Mouse (Mus musculus): ENCODE data around the gene Rnf2. TPM values are rescaled to one million over a fixed set of nuclear protein-coding genes. Genes with fewer than 3 reads are reported as not detected.

Gene Rnf2
- 35.0 and 38.2 TPM in 2 replicates for polyA plus RNA-seq (2012; rRNA removed)

- DNase-seq (ENCODE audit: low read depth), result no peak
Measured at GRCm38 (mm10) chr1:151500531-151501361, at the start of gene Rnf2. Rnf2 (minus strand) TSS chr1:151500955.

GRCm38 (mm10) chr1:151549794-151550193 is 49.0 kb upstream of the Rnf2 start:
- DNase-seq (ENCODE audit: low read depth), result no peak

GRCm38 (mm10) chr1:151548896-151549610 is 48.3 kb upstream of the Rnf2 start:
- peak; percentile 66 for DNase-seq (ENCODE audit: low read depth)

- no peak for DNase-seq (ENCODE audit: low read depth)
Measured at GRCm38 (mm10) chr1:151545571-151545970, 44.8 kb upstream of the Rnf2 start.

GRCm38 (mm10) chr1:151544581-151544980 is 43.8 kb upstream of the Rnf2 start:
- DNase-seq (ENCODE audit: low read depth), result no peak

GRCm38 (mm10) chr1:151543796-151544477 is 43.2 kb upstream of the Rnf2 start:
- no peak for DNase-seq (ENCODE audit: low read depth)

GRCm38 (mm10) chr1:151526701-151527100 is 25.9 kb upstream of the Rnf2 start:
- DNase-seq (ENCODE audit: low read depth), result no peak

- no peak for DNase-seq (ENCODE audit: low read depth)
Measured at GRCm38 (mm10) chr1:151517571-151518250, 17.0 kb upstream of the Rnf2 start.

- DNase-seq (ENCODE audit: low read depth), result no peak
Measured at GRCm38 (mm10) chr1:151516871-151517270, 16.1 kb upstream of the Rnf2 start.

- no peak for DNase-seq (ENCODE audit: low read depth)
Measured at GRCm38 (mm10) chr1:151515733-151516132, 15.0 kb upstream of the Rnf2 start.

- DNase-seq (ENCODE audit: low read depth), result no peak
Measured at GRCm38 (mm10) chr1:151514119-151514518, 13.4 kb upstream of the Rnf2 start.

- no peak for DNase-seq (ENCODE audit: low read depth)
Measured at GRCm38 (mm10) chr1:151510811-151511210, 10.1 kb upstream of the Rnf2 start.

- DNase-seq (ENCODE audit: low read depth), result no peak
Measured at GRCm38 (mm10) chr1:151499815-151500501, 797 bp downstream of the Rnf2 start.

GRCm38 (mm10) chr1:151498381-151498780 is 2.4 kb downstream of the Rnf2 start:
- no peak for DNase-seq (ENCODE audit: low read depth)

- no peak for DNase-seq (ENCODE audit: low read depth)
Measured at GRCm38 (mm10) chr1:151497942-151498341, 2.8 kb downstream of the Rnf2 start.

- DNase-seq (ENCODE audit: low read depth), result no peak
Measured at GRCm38 (mm10) chr1:151497028-151497427, 3.7 kb downstream of the Rnf2 start.

- DNase-seq (ENCODE audit: low read depth), result no peak
Measured at GRCm38 (mm10) chr1:151495635-151496285, 5.0 kb downstream of the Rnf2 start.

GRCm38 (mm10) chr1:151494711-151495110 is 6.0 kb downstream of the Rnf2 start:
- no peak for DNase-seq (ENCODE audit: low read depth)

- DNase-seq (ENCODE audit: low read depth), result no peak
Measured at GRCm38 (mm10) chr1:151493826-151494225, 6.9 kb downstream of the Rnf2 start.

- no peak for DNase-seq (ENCODE audit: low read depth)
Measured at GRCm38 (mm10) chr1:151492419-151492818, 8.3 kb downstream of the Rnf2 start.

- no peak for DNase-seq (ENCODE audit: low read depth)
Measured at GRCm38 (mm10) chr1:151489806-151490205, 10.9 kb downstream of the Rnf2 start.

Measured in gonadal fat pad, adult 2 months (tissue).